Mouse (Mus musculus) myocyte (in vitro differentiated cells): ENCODE data around the gene Gxylt1.

Experiments
- CEBPB ChIP-seq: IDR thresholded peaks from 2 replicates; pipeline ENCODE4 v1.6.1; 2011; ENCODE audit warnings: mild to moderate bottlenecking, moderate library complexity; ENCODE audit not compliant: poor library complexity, insufficient read depth, severe bottlenecking
- E2F4 ChIP-seq: IDR thresholded peaks from one replicate; pipeline ENCODE4 v1.6.1; 2011; ENCODE audit warnings: mild to moderate bottlenecking, control low read depth, moderate library complexity; ENCODE audit not compliant: insufficient read depth
- MAX ChIP-seq: IDR thresholded peaks from one replicate; pipeline ENCODE4 v1.6.1; 2011; ENCODE audit warnings: low read depth, mild to moderate bottlenecking, control low read depth
- MYOG ChIP-seq, 3 experiments: IDR thresholded peaks; one replicate each; pipeline ENCODE4 v1.6.1; 2011; ENCODE audit warnings: control low read depth in 2 of 3, low read depth in 2 of 3, mild to moderate bottlenecking in 2 of 3; ENCODE audit not compliant: insufficient read length in 2 of 3, control insufficient read depth in 1 of 3, insufficient read depth in 1 of 3
- POLR2A ChIP-seq: IDR thresholded peaks from one replicate; pipeline ENCODE4 v1.6.1; 2011; ENCODE audit warnings: low read depth, mild to moderate bottlenecking, control low read depth, moderate library complexity; ENCODE audit not compliant: insufficient read length
- TCF12 ChIP-seq: IDR thresholded peaks from one replicate; pipeline ENCODE4 v1.6.1; 2011; ENCODE audit warnings: mild to moderate bottlenecking, control low read depth; ENCODE audit not compliant: poor library complexity, insufficient read depth, severe bottlenecking
- USF1 ChIP-seq: IDR thresholded peaks from one replicate; pipeline ENCODE4 v1.6.1; 2011; ENCODE audit warnings: low read depth, mild to moderate bottlenecking, control low read depth, moderate library complexity

DNA sequence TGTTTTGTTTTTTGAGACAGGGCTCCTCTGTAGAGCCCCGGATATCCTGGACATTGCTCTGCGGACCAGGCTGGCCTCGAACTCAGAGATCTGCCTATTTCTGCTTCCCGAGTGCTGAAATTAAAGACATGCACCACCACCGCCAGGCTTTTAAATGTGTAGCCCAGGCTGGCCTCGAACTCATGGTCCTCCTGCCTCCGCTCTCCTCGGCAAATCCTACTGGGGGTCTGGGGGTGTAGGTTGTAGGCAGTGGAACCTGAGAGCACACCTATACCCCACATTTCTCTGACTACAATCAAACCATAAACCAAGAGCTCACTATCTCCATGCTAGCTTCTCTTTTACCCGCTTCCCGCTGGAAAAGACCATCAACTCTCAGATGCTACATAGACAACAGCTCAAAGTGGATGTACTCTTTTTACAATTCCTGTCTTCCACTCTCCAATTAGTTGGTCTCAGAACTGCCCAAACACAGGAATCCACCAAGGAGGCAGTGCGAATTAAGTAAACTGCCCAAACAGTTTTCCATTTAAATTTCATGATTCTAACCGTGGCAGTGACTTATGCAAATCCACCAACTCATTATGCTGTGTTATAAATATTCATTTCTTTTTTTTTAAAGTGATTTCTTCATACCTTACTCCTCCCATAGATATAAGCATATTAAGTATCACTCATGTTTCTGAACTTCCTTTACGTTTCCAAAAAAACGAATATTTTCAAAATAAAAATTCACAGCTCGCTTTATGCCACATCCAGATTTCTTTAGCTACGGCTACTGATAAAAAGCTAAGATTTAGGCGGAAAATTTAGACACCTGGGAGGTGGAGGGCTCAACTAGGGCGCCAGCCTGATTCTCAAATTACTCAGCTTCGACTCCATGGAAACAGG lies 946 bp downstream of the Gxylt1 start:
- no peak for TF ChIP-seq MAX
- TF ChIP-seq E2F4 = no peak
- no peak for TF ChIP-seq MYOG (IDR thresholded peaks at IDR 0.05; ENCODE audit: control insufficient read depth in 1 of 3, insufficient read depth in 1 of 3, insufficient read length in 2 of 3, low read depth in 2 of 3)
- no peak for TF ChIP-seq POLR2A
- no peak for TF ChIP-seq USF1
- no peak for TF ChIP-seq CEBPB
- no peak for TF ChIP-seq TCF12
